Mouse (Mus musculus): ENCODE measurements around the gene Atxn1. TPM values are rescaled to one million over a fixed set of nuclear protein-coding genes. Genes with fewer than 3 reads are reported as not detected.

Atxn1 gene
- polyA plus RNA-seq, 1 experiment from 2014 or later, result 5.9 TPM

DNA sequence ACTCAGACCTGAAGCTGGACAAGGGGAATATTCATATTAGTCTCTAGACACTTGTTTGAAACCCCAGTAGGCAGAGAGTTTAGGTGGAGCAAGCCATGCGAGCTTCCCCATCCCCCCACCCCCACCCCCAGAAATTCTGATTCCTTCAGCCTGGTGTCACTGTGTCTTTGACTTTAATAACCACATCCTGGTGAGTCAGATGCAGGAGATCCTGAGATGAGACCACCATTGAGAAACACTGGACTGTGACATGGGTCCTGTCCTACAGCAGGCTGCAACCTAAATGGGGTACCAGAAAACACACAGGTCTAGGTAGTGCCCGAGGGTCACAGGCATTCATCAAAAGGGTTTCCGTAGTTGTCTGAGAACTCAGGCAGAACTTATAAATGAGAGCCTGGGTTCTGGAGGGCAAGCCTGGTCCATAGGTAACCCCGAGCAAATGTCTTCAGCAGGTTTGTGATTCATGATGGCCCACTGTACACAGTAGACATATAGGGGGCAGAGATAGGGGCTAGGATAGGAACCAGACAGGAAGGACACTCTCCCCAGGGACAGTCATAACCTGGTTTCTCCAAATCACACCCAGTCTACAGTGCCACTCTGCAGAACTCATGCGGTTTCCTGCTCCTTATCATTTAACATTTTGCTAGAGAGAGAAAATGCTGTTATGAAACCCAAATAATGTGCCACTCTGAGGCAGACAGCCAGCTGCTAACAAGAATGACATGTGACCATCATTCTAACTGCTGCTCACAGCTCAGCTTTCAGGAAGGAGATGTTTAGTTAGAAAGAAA lies 114.4 kb downstream of the Atxn1 start:
- Histone ChIP-seq H3K36me3 (ENCODE audit: insufficient read depth, low read length) (no peaks in the 10 kb centered on the region), H3K27ac (ENCODE audit: low read length) (no peak overlapping the region), H3K4me1 (ENCODE audit: insufficient read depth, low read length) (no peaks in the 10 kb centered on the region), H3K27me3 (ENCODE audit: insufficient read depth, low read length) (no peaks in the 10 kb centered on the region), H3K4me2 (replicated peaks; ENCODE audit: low read depth, low read length) (no peak overlapping the region), H3K4me3 (ENCODE audit: low read length) (no peak overlapping the region), H3K9me3 (ENCODE audit: low read length) (no peaks in the 10 kb centered on the region), H3K9ac (replicated peaks; ENCODE audit: low read length) (no peak overlapping the region)
- 79% methylated on average over 5 of the region's 5 CpGs for WGBS
- no peak for ATAC-seq (ENCODE audit: low FRiP score, low TSS enrichment)

DNA sequence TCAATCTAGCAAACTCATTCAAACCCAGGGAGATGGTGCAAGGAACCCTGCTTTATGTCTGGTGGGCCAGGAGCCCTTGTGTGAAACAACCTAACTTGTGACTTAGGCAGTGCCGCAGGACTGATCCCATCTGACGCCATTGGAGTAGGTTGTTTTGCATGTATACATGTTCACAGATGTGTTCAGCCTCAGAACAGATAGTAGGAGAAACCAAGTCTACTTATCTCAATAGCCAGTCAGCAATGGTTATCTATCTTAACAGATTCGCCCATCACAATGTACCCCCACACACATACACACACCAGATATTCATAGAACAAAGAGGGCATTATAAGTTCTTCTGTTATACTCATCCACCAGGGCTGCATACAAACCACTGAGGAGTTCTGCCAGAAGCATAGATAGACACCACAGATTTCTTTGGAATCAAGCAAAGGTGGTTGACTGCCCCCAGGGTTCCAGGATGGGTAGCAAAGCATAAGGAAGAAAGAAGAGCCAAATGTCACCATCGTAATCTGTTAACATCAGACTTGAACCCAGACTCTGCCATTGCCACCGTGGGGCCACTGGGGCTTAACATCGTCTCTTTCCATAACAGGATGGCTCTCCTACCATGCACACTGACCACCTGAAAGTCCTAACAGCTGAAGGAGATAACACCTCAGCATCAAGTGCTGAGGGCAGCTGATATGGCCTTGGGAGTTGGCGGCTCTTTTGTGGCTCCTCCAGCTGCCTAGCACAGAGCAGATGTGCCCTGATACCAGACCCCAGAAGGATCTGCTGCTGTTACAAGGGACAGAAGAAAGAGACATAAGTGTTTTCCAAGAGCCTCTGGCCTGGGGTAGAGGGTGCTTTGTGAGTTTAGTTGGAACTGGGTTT lies 115.4 kb downstream of the Atxn1 start:
- Histone ChIP-seq H3K27me3 (ENCODE audit: insufficient read depth, low read length) (no peaks in the 10 kb centered on the region), H3K9ac (replicated peaks; ENCODE audit: low read length) (no peak overlapping the region), H3K4me1 (ENCODE audit: insufficient read depth, low read length) (no peaks in the 10 kb centered on the region), H3K4me3 (ENCODE audit: low read length) (no peak overlapping the region), H3K9me3 (ENCODE audit: low read length) (no peaks in the 10 kb centered on the region), H3K27ac (ENCODE audit: low read length) (no peak overlapping the region), H3K4me2 (replicated peaks; ENCODE audit: low read depth, low read length) (no peak overlapping the region), H3K36me3 (ENCODE audit: insufficient read depth, low read length) (no peaks in the 10 kb centered on the region)
- no peak for ATAC-seq (ENCODE audit: low FRiP score, low TSS enrichment)
- WGBS, result 91% methylated on average over 7 of the region's 7 CpGs

DNA sequence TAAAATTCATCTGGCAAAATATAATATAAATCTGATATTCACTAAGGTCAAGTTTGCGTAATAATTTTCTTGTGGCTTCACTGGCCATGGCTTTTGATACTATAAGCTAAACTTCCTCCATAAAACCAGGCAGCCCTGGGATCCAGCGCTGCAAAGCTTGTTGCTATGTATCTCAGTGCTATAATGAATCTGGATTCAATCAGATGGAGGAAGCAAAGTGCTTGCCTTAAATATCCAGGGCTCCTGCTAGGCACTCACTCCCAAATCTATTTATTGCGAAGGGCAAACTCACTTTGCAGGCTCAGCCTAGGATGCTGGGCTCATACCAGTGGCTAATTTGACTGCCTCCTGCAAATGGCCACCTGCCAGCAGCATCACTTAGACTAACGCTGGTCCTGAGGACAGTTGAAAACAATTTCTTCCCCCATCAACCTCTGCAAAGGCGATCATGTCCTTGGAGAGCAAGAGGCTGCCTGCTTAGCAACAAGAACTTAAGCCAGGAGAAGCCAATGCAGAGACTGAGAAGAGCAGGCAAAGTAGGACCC lies 122.2 kb downstream of the Atxn1 start:
- H3K4me2 ChIP-seq (replicated peaks; ENCODE audit: low read depth, low read length), result no peak overlapping the region
- H3K36me3 ChIP-seq (ENCODE audit: insufficient read depth, low read length), result no peaks in the 10 kb centered on the region
- no peak overlapping the region for H3K27ac ChIP-seq (ENCODE audit: low read length)
- H3K9ac ChIP-seq (replicated peaks; ENCODE audit: low read length), result no peak overlapping the region
- H3K4me3 ChIP-seq (ENCODE audit: low read length), result no peak overlapping the region
- no peaks in the 10 kb centered on the region for H3K4me1 ChIP-seq (ENCODE audit: insufficient read depth, low read length)
- no peaks in the 10 kb centered on the region for H3K9me3 ChIP-seq (ENCODE audit: low read length)
- no peaks in the 10 kb centered on the region for H3K27me3 ChIP-seq (ENCODE audit: insufficient read depth, low read length)
- 85% methylated on average over 5 of the region's 5 CpGs for WGBS
- no peak for ATAC-seq (ENCODE audit: low FRiP score, low TSS enrichment)

- no peaks in the 10 kb centered on the region for H3K9me3 ChIP-seq (ENCODE audit: low read length)
- H3K4me3 ChIP-seq (ENCODE audit: low read length), result no peak overlapping the region
- ATAC-seq (ENCODE audit: low FRiP score, low TSS enrichment), result no peak
- no peak overlapping the region for H3K9ac ChIP-seq (replicated peaks; ENCODE audit: low read length)
- WGBS, result 59% methylated on average over 7 of the region's 7 CpGs
- H3K4me2 ChIP-seq (replicated peaks; ENCODE audit: low read depth, low read length), result no peak overlapping the region
- no peak overlapping the region for H3K27ac ChIP-seq (ENCODE audit: low read length)
- H3K36me3 ChIP-seq (ENCODE audit: insufficient read depth, low read length), result no peaks in the 10 kb centered on the region
- no peaks in the 10 kb centered on the region for H3K27me3 ChIP-seq (ENCODE audit: insufficient read depth, low read length)
- H3K4me1 ChIP-seq (ENCODE audit: insufficient read depth, low read length), result no peaks in the 10 kb centered on the region
These were observed 124.9 kb downstream of the Atxn1 start for GRCm38 (mm10) chr13:45839901-45840300.

GRCm38 (mm10) chr13:45837609-45838220 lies 127.1 kb downstream of the Atxn1 start:
- no peak overlapping the region for H3K4me3 ChIP-seq (ENCODE audit: low read length)
- H3K4me2 ChIP-seq (replicated peaks; ENCODE audit: low read depth, low read length), result no peak overlapping the region
- no peaks in the 10 kb centered on the region for H3K36me3 ChIP-seq (ENCODE audit: insufficient read depth, low read length)
- no peak overlapping the region for H3K27ac ChIP-seq (ENCODE audit: low read length)
- no peaks in the 10 kb centered on the region for H3K4me1 ChIP-seq (ENCODE audit: insufficient read depth, low read length)
- WGBS, result 89% methylated on average over 8 of the region's 8 CpGs
- no peak for ATAC-seq (ENCODE audit: low FRiP score, low TSS enrichment)
- H3K9me3 ChIP-seq (ENCODE audit: low read length), result peaks cover 5% of the 10 kb centered on the region; the same call in 1 of the 2 replicates
- no peaks in the 10 kb centered on the region for H3K27me3 ChIP-seq (ENCODE audit: insufficient read depth, low read length)
- no peak overlapping the region for H3K9ac ChIP-seq (replicated peaks; ENCODE audit: low read length)

- Histone ChIP-seq H3K27ac (ENCODE audit: low read length) (no peak overlapping the region), H3K9me3 (ENCODE audit: low read length) (peaks cover 5% of the 10 kb centered on the region; the same call in 1 of the 2 replicates), H3K4me1 (ENCODE audit: insufficient read depth, low read length) (no peaks in the 10 kb centered on the region), H3K9ac (replicated peaks; ENCODE audit: low read length) (no peak overlapping the region), H3K4me2 (replicated peaks; ENCODE audit: low read depth, low read length) (no peak overlapping the region), H3K36me3 (ENCODE audit: insufficient read depth, low read length) (no peaks in the 10 kb centered on the region), H3K4me3 (ENCODE audit: low read length) (no peak overlapping the region), H3K27me3 (ENCODE audit: insufficient read depth, low read length) (no peaks in the 10 kb centered on the region)
- no peak for ATAC-seq (ENCODE audit: low FRiP score, low TSS enrichment)
- WGBS, result 86% methylated on average over 15 of the region's 15 CpGs
These were observed 128.3 kb downstream of the Atxn1 start for GRCm38 (mm10) chr13:45836377-45837054.

GRCm38 (mm10) chr13:45834300-45834699 lies 130.5 kb downstream of the Atxn1 start:
- H3K9me3 ChIP-seq (ENCODE audit: low read length), result peaks cover 5% of the 10 kb centered on the region; the same call in 1 of the 2 replicates
- H3K27me3 ChIP-seq (ENCODE audit: insufficient read depth, low read length), result no peaks in the 10 kb centered on the region
- no peak for ATAC-seq (ENCODE audit: low FRiP score, low TSS enrichment)
- no peak overlapping the region for H3K4me3 ChIP-seq (ENCODE audit: low read length)
- no peaks in the 10 kb centered on the region for H3K4me1 ChIP-seq (ENCODE audit: insufficient read depth, low read length)
- H3K36me3 ChIP-seq (ENCODE audit: insufficient read depth, low read length), result no peaks in the 10 kb centered on the region
- no peak overlapping the region for H3K27ac ChIP-seq (ENCODE audit: low read length)
- H3K9ac ChIP-seq (replicated peaks; ENCODE audit: low read length), result no peak overlapping the region
- H3K4me2 ChIP-seq (replicated peaks; ENCODE audit: low read depth, low read length), result no peak overlapping the region
- WGBS, result 92% methylated on average over 2 of the region's 2 CpGs

DNA sequence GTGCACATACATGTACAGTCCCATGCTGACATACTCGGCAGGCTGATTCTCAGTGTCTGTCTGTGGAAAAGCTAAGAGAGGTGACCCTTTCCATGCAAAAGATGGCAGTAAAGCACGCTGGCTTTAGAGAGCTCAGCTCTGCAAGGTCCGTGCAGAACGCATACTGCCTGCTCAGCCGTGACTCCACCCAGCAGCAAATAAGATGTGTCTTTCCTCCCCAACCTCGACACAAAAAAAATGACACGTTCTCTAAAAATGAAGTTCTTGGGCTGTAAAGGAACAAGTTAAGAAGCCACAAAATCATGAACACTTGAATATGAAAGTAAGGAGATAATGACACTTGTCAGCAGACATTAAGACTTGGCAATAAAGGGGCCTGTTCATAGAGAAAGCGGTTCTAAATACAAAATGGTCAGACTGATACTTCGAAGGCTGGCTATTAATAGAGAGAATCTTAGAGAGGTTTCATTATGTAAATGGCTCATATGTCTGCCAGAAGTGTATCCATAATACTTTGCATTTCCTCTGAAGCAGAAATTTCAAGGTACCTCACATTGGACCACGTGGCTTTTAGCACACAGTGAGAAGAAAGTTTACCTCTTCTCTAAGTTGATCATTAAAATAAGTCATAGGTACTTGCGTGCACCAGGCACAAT lies 132.0 kb downstream of the Atxn1 start:
- Histone ChIP-seq H3K9ac (replicated peaks; ENCODE audit: low read length) (no peak overlapping the region), H3K4me1 (ENCODE audit: insufficient read depth, low read length) (no peaks in the 10 kb centered on the region), H3K27ac (ENCODE audit: low read length) (no peak overlapping the region), H3K4me2 (replicated peaks; ENCODE audit: low read depth, low read length) (no peak overlapping the region), H3K36me3 (ENCODE audit: insufficient read depth, low read length) (no peaks in the 10 kb centered on the region), H3K9me3 (ENCODE audit: low read length) (peaks cover 5% of the 10 kb centered on the region; the same call in 1 of the 2 replicates), H3K4me3 (ENCODE audit: low read length) (no peak overlapping the region), H3K27me3 (ENCODE audit: insufficient read depth, low read length) (no peaks in the 10 kb centered on the region)
- no peak for ATAC-seq (ENCODE audit: low FRiP score, low TSS enrichment)
- 74% methylated on average over 11 of the region's 11 CpGs for WGBS
